Comparison of ENCODE assay signal across 9 mouse cellular contexts in genomic region chr12:95691961-95692767, GRCm38 (mm10). TPM values are rescaled to one million over a fixed set of nuclear protein-coding genes. Genes with fewer than 3 reads are reported as not detected.
DNase-seq lines count a peak whose midpoint lies in the region; TF ChIP-seq lines count a peak whose summit lies in the region.
"Had no signal": no experiment of that assay in that cellular context is flagged by ENCODE, and none has a peak within 500 bp of the region (broad histone marks: within the 10 kb centered on the region; RNA-seq: fewer than 3 reads in every experiment).

TSS of gene Flrt2 (plus strand) at chr12:95692226.

- peak; percentile 4 for DNase-seq in lung, adult 2 months
- DNase-seq in lung, postnatal 25 days (ENCODE audit: low spot score): no peak
- DNase-seq in heart, postnatal 10 days: peak; percentile 37 to 42
- DNase-seq in layer of hippocampus, postnatal 14 days (ENCODE audit: low spot score in 2 of 2): peak; percentile 33 to 42
- peak; percentile 28 for DNase-seq in lung, postnatal 14 days
- peak; percentile 9 for DNase-seq in skeletal muscle tissue, adult 2 months (ENCODE audit: low read depth, low spot score)
- no peak for DNase-seq in thymus, postnatal 4 days

- TF ChIP-seq POLR2A in lung, adult 2 months (IDR thresholded peaks at IDR 0.05; ENCODE audit: borderline replicate concordance, extremely low read depth, low read depth, low read length): no peak
- peak; percentile 79 for TF ChIP-seq POLR2A in embryonic fibroblast, embryonic 13.5 days (IDR thresholded peaks at IDR 0.05; ENCODE audit: low read depth, low read length)

- no peak for TF ChIP-seq CTCF in lung, adult 2 months (IDR thresholded peaks at IDR 0.05; ENCODE audit: insufficient read depth, low read length)
- TF ChIP-seq CTCF in embryonic fibroblast, embryonic 13.5 days (IDR thresholded peaks at IDR 0.05; ENCODE audit: borderline replicate concordance, insufficient read depth, low read length): no peak

- peaks cover 2% of the 10 kb centered on the region; the same call in 1 of the 2 replicates for H3K4me1 ChIP-seq in lung, adult 2 months (ENCODE audit: control insufficient read depth, insufficient read depth, low read length)
- H3K4me1 ChIP-seq in embryonic fibroblast, embryonic 13.5 days (ENCODE audit: control insufficient read depth, insufficient read depth, low read length): no peaks in the 10 kb centered on the region

- H3K4me3 ChIP-seq in lung, adult 2 months (replicated peaks; ENCODE audit: extremely low read depth, low read depth, low read length): peak within 1 kb of the TSS; percentile 27
- peak within 1 kb of the TSS; percentile 80 for H3K4me3 ChIP-seq in embryonic fibroblast, embryonic 13.5 days (ENCODE audit: insufficient read depth, low read length)

- peak within 1 kb of the TSS; percentile 59 for H3K27ac ChIP-seq in embryonic fibroblast, embryonic 13.5 days (ENCODE audit: insufficient read depth, low read length)

- under 1% methylated on average over 32 of the region's 32 CpGs for WGBS in lung, adult 2 months

- intact Hi-C loops in heart, postnatal 10 days (cut with DNase I): loop anchor here (2.0 to 10.0 kb wide), 3 partner anchors 1105 to 1501 kb away; no protein-coding TSS in a partner anchor

RNA-seq across cellular contexts. Expression of gene Flrt2, which starts in this region (rescaled TPM):
- 4.1 and 4.4 TPM in 2 replicates for polyA plus RNA-seq in lung, adult 2 months (2012; rRNA removed)
- polyA plus RNA-seq in embryonic fibroblast, embryonic 13.5 days (2011; ENCODE audit: insufficient read length, low read depth, missing spikeins): 90.6 and 94.9 TPM in 2 replicates
- 10 to 100 TPM; 11.8 to 18.0 TPM for total RNA-seq in heart, postnatal 10 days (2021)
- total RNA-seq in layer of hippocampus, postnatal 14 days (2021): 10 to 100 TPM; 39.9 to 41.2 TPM
- total RNA-seq: neutrophil, adult 5-6 weeks had no signal

Comparison
In these comparisons a context has a peak if more than half of its experiments do, and no peak if none do; other contexts are left out.
1. RNA of gene Flrt2 (polyA plus RNA-seq): 90.6 to 94.9 TPM in embryonic fibroblast, embryonic 13.5 days; 4.1 to 4.4 TPM in lung, adult 2 months; every median in the first group is over 10 times any median in the second.
2. DNase-seq: peak in lung, adult 2 months (single experiment), heart, postnatal 10 days (2 of 2), layer of hippocampus, postnatal 14 days (2 of 2), lung, postnatal 14 days (single experiment) and skeletal muscle tissue, adult 2 months (single experiment); none in lung, postnatal 25 days (single experiment) and thymus, postnatal 4 days (single experiment).